Mouse (Mus musculus) ZHBTc4 (cell line): Measurements from ENCODE around the gene Ano1.

Source experiments
- DNase-seq: peaks from one replicate; pipeline ENCODE4 v3.0.0-alpha.2; 2011; ENCODE audit warnings: low read depth, low spot score

Gene Ano1

GRCm38 (mm10) chr7:144636000-144636399 lies 115.8 kb downstream of the Ano1 start:
- DNase-seq = no peak

GRCm38 (mm10) chr7:144634875-144635274 lies 116.9 kb downstream of the Ano1 start:
- DNase-seq = no peak

GRCm38 (mm10) chr7:144634450-144634849 lies 117.3 kb downstream of the Ano1 start:
- DNase-seq = no peak

DNA sequence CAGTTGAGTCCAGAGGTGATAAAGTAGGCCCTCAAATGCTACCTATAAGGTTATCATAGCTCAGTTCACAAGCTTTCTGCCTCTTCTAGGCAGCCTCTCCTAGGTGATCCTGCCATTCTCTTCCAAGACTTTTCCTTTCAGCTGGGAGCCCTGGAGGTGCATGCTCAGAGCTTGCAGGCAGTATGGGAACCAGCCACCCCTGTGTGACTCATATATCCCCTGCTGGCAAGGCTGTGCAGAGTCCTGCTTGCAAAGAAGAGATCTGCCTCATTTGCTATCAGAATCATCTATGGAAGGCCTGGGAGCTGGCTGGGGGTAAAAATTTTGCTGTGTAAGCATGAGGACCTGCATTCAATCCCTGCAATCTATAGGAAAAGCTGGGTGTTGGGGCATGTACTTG lies 119.5 kb downstream of the Ano1 start:
- DNase-seq = no peak

- no peak for DNase-seq
Observed at GRCm38 (mm10) chr7:144630622-144631021, 121.2 kb downstream of the Ano1 start.

GRCm38 (mm10) chr7:144628334-144628915 lies 123.3 kb downstream of the Ano1 start:
- peak; percentile 63 for DNase-seq

- no peak for DNase-seq
Observed at GRCm38 (mm10) chr7:144627606-144628333, 124.0 kb downstream of the Ano1 start.

- no peak for DNase-seq
Observed at GRCm38 (mm10) chr7:144626042-144626441, 125.7 kb downstream of the Ano1 start.

- peak; percentile 80 for DNase-seq
Observed at GRCm38 (mm10) chr7:144620721-144621681, 130.8 kb downstream of the Ano1 start.

- no peak for DNase-seq
Observed at GRCm38 (mm10) chr7:144620315-144620714, 131.5 kb downstream of the Ano1 start.

- no peak for DNase-seq
Observed at GRCm38 (mm10) chr7:144615343-144615742, 136.4 kb downstream of the Ano1 start.

- no peak for DNase-seq
Observed at GRCm38 (mm10) chr7:144612829-144613228, 138.9 kb downstream of the Ano1 start.

- no peak for DNase-seq
Observed at GRCm38 (mm10) chr7:144612351-144612750, 139.4 kb downstream of the Ano1 start.

GRCm38 (mm10) chr7:144611595-144611994 lies 140.2 kb downstream of the Ano1 start:
- DNase-seq = no peak

DNA sequence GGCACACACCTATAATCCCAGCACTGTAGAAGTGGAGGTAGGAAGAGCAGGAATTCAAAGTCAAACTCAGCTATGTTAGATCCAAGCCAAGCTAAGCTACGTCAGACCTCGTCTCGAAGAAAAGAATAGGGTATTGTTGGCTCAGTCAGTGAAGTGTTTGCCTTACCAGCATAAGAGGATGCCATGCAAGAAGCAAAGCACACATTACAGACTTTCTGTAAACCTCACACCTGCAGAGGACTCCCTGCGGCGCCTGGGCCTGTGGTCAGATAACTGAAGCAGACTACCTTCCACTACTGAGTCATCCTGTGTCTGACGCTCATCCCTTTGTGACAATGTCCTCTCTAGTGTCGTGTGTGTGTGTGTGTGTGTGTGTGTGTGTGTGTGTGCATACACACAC lies 142.2 kb downstream of the Ano1 start:
- DNase-seq = no peak

GRCm38 (mm10) chr7:144607862-144608261 lies 143.9 kb downstream of the Ano1 start:
- DNase-seq = peak; percentile 37

DNA sequence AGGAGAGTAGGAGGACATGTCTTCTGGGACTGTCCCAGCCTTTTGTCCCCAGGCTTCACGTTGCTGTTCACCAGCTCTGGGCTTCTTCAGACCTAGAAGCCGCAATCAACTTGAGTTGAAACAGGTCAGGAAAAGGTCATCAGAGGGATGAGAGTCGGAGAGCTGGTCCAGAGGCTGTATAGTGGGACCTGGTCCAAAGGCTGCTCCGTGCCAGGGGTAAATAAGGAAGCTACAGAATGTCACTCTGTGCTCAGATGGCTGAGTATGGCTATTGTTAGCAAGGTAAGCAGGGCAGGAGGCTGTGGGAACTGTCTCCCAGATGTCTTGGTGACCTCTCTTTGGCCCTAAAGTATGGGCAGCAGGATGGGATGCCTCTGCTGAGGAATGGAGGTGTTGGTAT lies 147.0 kb downstream of the Ano1 start:
- no peak for DNase-seq

- no peak for DNase-seq
Observed at GRCm38 (mm10) chr7:144604291-144604690, 147.5 kb downstream of the Ano1 start.

DNA sequence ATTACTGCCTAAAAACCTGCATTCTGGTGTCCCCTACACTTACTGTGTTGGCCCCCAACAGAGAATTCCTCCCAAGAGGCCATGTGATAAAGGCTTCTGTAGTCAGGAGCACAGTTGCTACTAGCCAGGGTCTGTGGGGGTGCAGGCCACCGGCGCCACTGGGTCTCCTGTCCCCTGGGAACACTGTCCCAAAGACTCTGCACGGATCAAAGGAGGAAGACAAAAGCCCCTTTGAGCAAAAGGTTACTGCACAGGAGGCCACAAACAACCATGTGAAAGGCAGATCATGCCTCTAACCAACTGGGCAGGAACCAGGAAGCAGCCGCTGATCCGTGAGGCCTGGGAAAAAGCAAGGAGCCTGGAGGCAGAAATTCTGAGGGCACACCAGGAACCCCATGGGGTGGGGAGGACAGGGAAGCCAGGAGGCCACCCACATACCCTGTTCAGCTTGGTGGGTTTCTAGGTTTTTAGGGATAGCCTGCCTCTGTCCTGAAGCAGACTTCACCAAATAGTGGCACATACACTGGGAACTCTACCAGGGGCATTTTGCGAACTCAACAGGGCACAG lies 151.4 kb downstream of the Ano1 start:
- no peak for DNase-seq

DNA sequence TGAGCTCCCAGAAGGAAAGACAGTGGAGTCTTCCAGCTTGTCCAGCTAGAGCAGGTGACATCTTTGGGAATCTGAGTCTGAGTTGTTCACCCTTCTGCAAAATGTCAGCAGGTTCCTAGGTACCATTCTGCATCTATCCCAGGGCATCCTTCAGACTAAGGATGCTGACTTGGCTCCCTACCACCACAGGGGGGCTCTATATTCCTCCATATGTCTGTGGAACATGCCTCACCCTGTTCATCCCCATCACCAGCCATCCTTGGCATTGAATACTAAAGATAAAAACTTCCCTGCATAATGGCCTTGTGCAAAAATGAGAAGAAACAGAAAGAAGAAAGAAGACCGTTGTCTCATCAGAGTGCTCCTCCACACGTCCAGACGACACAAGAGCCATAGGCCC lies 162.3 kb downstream of the Ano1 start:
- DNase-seq = no peak

GRCm38 (mm10) chr7:144587291-144587690 lies 164.5 kb downstream of the Ano1 start:
- DNase-seq = peak; percentile 35

DNA sequence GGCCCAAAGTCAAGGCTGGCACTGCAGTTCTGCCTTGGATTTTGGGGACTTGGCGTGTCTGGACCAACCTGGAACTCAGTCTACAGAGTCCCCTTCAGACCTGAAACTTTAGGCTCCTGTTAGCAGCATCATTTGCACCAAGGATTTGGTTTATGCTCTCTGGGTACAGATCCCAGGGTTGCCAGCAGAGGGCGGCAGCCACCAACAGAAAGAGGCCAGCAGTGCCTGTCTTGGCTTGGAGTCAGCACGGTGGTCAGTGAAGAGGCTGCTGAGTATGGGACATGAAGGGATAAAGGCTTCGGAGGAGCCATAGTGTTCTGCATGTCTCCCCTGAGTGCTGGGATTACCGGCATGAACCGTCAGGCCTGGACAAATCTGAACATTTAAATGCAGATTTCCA lies 166.1 kb downstream of the Ano1 start:
- DNase-seq = peak; percentile 76
